Mouse (Mus musculus): Measurements from ENCODE around the gene Irf3. TPM values are rescaled to one million over a fixed set of nuclear protein-coding genes. Genes with fewer than 3 reads are reported as not detected.

Gene Irf3
- polyA plus RNA-seq, 1 experiment: 105 TPM

- Histone ChIP-seq H3K4me1 (ENCODE audit: control insufficient read depth, insufficient read depth, low read length) (no peaks in the 10 kb centered on the region), H3K4me3 (ENCODE audit: insufficient read depth, low read depth, low read length) (no peak overlapping the region), H3K27ac (ENCODE audit: insufficient read depth, low read depth, low read length) (no peak overlapping the region), H3K27me3 (replicated peaks; ENCODE audit: control insufficient read depth, insufficient read depth, low read length) (no peaks in the 10 kb centered on the region), H3K36me3 (ENCODE audit: control insufficient read depth, insufficient read depth, low read length) (peaks cover 7% of the 10 kb centered on the region)
- no peak for DNase-seq
- 88% methylated on average over 6 of the region's 6 CpGs for WGBS
- TF ChIP-seq CTCF (conservative IDR thresholded peaks at IDR 0.05; ENCODE audit: insufficient read depth, insufficient read length, low read depth, low read length) (no peak), POLR2A (IDR thresholded peaks at IDR 0.05; ENCODE audit: low read depth, low read length) (no peak)
Observed at GRCm38 (mm10) chr7:45029995-45030394, 32.5 kb downstream of the Irf3 start.

GRCm38 (mm10) chr7:45030857-45031256, 33.4 kb downstream of the Irf3 start:
- Histone ChIP-seq H3K27me3 (replicated peaks; ENCODE audit: control insufficient read depth, insufficient read depth, low read length) (no peaks in the 10 kb centered on the region), H3K4me1 (ENCODE audit: control insufficient read depth, insufficient read depth, low read length) (no peaks in the 10 kb centered on the region), H3K36me3 (ENCODE audit: control insufficient read depth, insufficient read depth, low read length) (peaks cover 7% of the 10 kb centered on the region), H3K27ac (ENCODE audit: insufficient read depth, low read depth, low read length) (no peak overlapping the region), H3K4me3 (ENCODE audit: insufficient read depth, low read depth, low read length) (no peak overlapping the region)
- WGBS: 96% methylated on average over 8 of the region's 8 CpGs
- no peak for DNase-seq
- no peak for TF ChIP-seq POLR2A (IDR thresholded peaks at IDR 0.05; ENCODE audit: low read depth, low read length)
- TF ChIP-seq CTCF (conservative IDR thresholded peaks at IDR 0.05; ENCODE audit: insufficient read depth, insufficient read length, low read depth, low read length): no peak

GRCm38 (mm10) chr7:45033722-45034359, 36.4 kb downstream of the Irf3 start:
- WGBS: 91% methylated on average over 19 of the region's 19 CpGs
- Histone ChIP-seq H3K27ac (ENCODE audit: insufficient read depth, low read depth, low read length) (no peak overlapping the region), H3K4me1 (ENCODE audit: control insufficient read depth, insufficient read depth, low read length) (no peaks in the 10 kb centered on the region), H3K4me3 (ENCODE audit: insufficient read depth, low read depth, low read length) (no peak overlapping the region), H3K27me3 (replicated peaks; ENCODE audit: control insufficient read depth, insufficient read depth, low read length) (no peaks in the 10 kb centered on the region), H3K36me3 (ENCODE audit: control insufficient read depth, insufficient read depth, low read length) (peaks cover 7% of the 10 kb centered on the region)
- no peak for DNase-seq
- TF ChIP-seq POLR2A (IDR thresholded peaks at IDR 0.05; ENCODE audit: low read depth, low read length): no peak
- no peak for TF ChIP-seq CTCF (conservative IDR thresholded peaks at IDR 0.05; ENCODE audit: insufficient read depth, insufficient read length, low read depth, low read length)

- no peak for DNase-seq
- Histone ChIP-seq H3K4me1 (ENCODE audit: control insufficient read depth, insufficient read depth, low read length) (no peaks in the 10 kb centered on the region), H3K27ac (ENCODE audit: insufficient read depth, low read depth, low read length) (no peak overlapping the region), H3K36me3 (ENCODE audit: control insufficient read depth, insufficient read depth, low read length) (peaks cover 6% of the 10 kb centered on the region), H3K4me3 (ENCODE audit: insufficient read depth, low read depth, low read length) (no peak overlapping the region), H3K27me3 (replicated peaks; ENCODE audit: control insufficient read depth, insufficient read depth, low read length) (no peaks in the 10 kb centered on the region)
- WGBS: 83% methylated on average over 3 of the region's 3 CpGs
- no peak for TF ChIP-seq CTCF (conservative IDR thresholded peaks at IDR 0.05; ENCODE audit: insufficient read depth, insufficient read length, low read depth, low read length)
Observed at GRCm38 (mm10) chr7:45035631-45036030, 38.2 kb downstream of the Irf3 start.

- Histone ChIP-seq H3K27me3 (replicated peaks; ENCODE audit: control insufficient read depth, insufficient read depth, low read length) (no peaks in the 10 kb centered on the region), H3K27ac (ENCODE audit: insufficient read depth, low read depth, low read length) (no peak overlapping the region), H3K4me1 (ENCODE audit: control insufficient read depth, insufficient read depth, low read length) (no peaks in the 10 kb centered on the region), H3K4me3 (ENCODE audit: insufficient read depth, low read depth, low read length) (no peak overlapping the region), H3K36me3 (ENCODE audit: control insufficient read depth, insufficient read depth, low read length) (peaks cover 6% of the 10 kb centered on the region)
- 83% methylated on average over 11 of the region's 11 CpGs for WGBS
- no peak for DNase-seq
- TF ChIP-seq CTCF (conservative IDR thresholded peaks at IDR 0.05; ENCODE audit: insufficient read depth, insufficient read length, low read depth, low read length) (no peak), POLR2A (IDR thresholded peaks at IDR 0.05; ENCODE audit: low read depth, low read length) (no peak)
Observed at GRCm38 (mm10) chr7:45036702-45037101, 39.3 kb downstream of the Irf3 start.

GRCm38 (mm10) chr7:45037720-45038361, 40.4 kb downstream of the Irf3 start:
- Histone ChIP-seq H3K27ac (ENCODE audit: insufficient read depth, low read depth, low read length) (no peak overlapping the region), H3K4me3 (ENCODE audit: insufficient read depth, low read depth, low read length) (no peak overlapping the region), H3K27me3 (replicated peaks; ENCODE audit: control insufficient read depth, insufficient read depth, low read length) (no peaks in the 10 kb centered on the region), H3K36me3 (ENCODE audit: control insufficient read depth, insufficient read depth, low read length) (peaks cover 7% of the 10 kb centered on the region), H3K4me1 (ENCODE audit: control insufficient read depth, insufficient read depth, low read length) (no peaks in the 10 kb centered on the region)
- peak; percentile 63 for DNase-seq
- TF ChIP-seq POLR2A (IDR thresholded peaks at IDR 0.05; ENCODE audit: low read depth, low read length) (no peak), CTCF (conservative IDR thresholded peaks at IDR 0.05; ENCODE audit: insufficient read depth, insufficient read length, low read depth, low read length) (peak; percentile 84)
- WGBS: 56% methylated on average over 7 of the region's 7 CpGs

GRCm38 (mm10) chr7:45038411-45038810, 41.0 kb downstream of the Irf3 start:
- Histone ChIP-seq H3K27ac (ENCODE audit: insufficient read depth, low read depth, low read length) (no peak overlapping the region), H3K36me3 (ENCODE audit: control insufficient read depth, insufficient read depth, low read length) (peaks cover 8% of the 10 kb centered on the region), H3K4me3 (ENCODE audit: insufficient read depth, low read depth, low read length) (no peak overlapping the region), H3K4me1 (ENCODE audit: control insufficient read depth, insufficient read depth, low read length) (no peaks in the 10 kb centered on the region), H3K27me3 (replicated peaks; ENCODE audit: control insufficient read depth, insufficient read depth, low read length) (no peaks in the 10 kb centered on the region)
- DNase-seq: no peak
- 91% methylated on average over 9 of the region's 9 CpGs for WGBS
- no peak for TF ChIP-seq CTCF (conservative IDR thresholded peaks at IDR 0.05; ENCODE audit: insufficient read depth, insufficient read length, low read depth, low read length)
- no peak for TF ChIP-seq POLR2A (IDR thresholded peaks at IDR 0.05; ENCODE audit: low read depth, low read length)
